Mouse (Mus musculus) forebrain, embryonic 11.5 days (tissue): ENCODE results near the gene Senp6. TPM values are rescaled to one million over a fixed set of nuclear protein-coding genes. Genes with fewer than 3 reads are reported as not detected.

Experiments
- polyA plus RNA-seq: library from polyadenylated mRNA; unstranded; fragments of >200 nt; fragmentation: Nextera tagmentation; extraction: Ambion mirVana; gene quantifications from 2 replicates; pipeline ENCODE4 v1.2.1, GENCODE M21; 2014

The Senp6 gene
- polyA plus RNA-seq, 1 experiment from 2014 or later, result 65.9 TPM

Other genes with a start within 250 kb of the Senp6 start
- gene Filip1, start 54.1 kb upstream of the Senp6 start, polyA plus RNA-seq, result 11.6 and 13.6 TPM in 2 replicates
- 11.0 and 11.4 TPM in 2 replicates for gene Myo6, start 98.1 kb downstream of the Senp6 start, polyA plus RNA-seq